Mouse (Mus musculus) lung, embryonic 14.5 days (tissue): ENCODE measurements around the gene Wdr45b. TPM values are rescaled to one million over a fixed set of nuclear protein-coding genes. Genes with fewer than 3 reads are reported as not detected.

Experiments used
- ATAC-seq: fragments of 200-750 bp; cut with Nextera tagmentation; 2 replicates; pipeline ENCODE4 v1.8.0; 2017; ENCODE audit warnings: mild to moderate bottlenecking, moderate TSS enrichment, moderate library complexity; ENCODE audit not compliant: insufficient read depth
- DNase-seq: peaks from one replicate; pipeline ENCODE4 v3.0.0-alpha.2; 2015
- H3K27ac ChIP-seq: fragments of 300-500 bp; sonication (generic); 2 replicates; pipeline ENCODE4 v1.5.1; 2014; ENCODE audit warnings: low read depth, mild to moderate bottlenecking, moderate library complexity
- H3K27me3 ChIP-seq: fragments of 300-500 bp; sonication (generic); 2 replicates; pipeline ENCODE4 v1.6.1; 2014; ENCODE audit warnings: low read length, control low read depth; ENCODE audit not compliant: insufficient read depth
- H3K36me3 ChIP-seq: fragments of 300-500 bp; sonication (generic); 2 replicates; pipeline ENCODE4 v1.6.1; 2014; ENCODE audit warnings: control low read depth; ENCODE audit not compliant: insufficient read depth
- H3K4me1 ChIP-seq: fragments of 300-500 bp; sonication (generic); 2 replicates; pipeline ENCODE4 v1.6.1; 2014; ENCODE audit warnings: antibody characterized with exemption, control low read depth; ENCODE audit not compliant: insufficient read depth
- H3K4me2 ChIP-seq: fragments of 300-500 bp; sonication (generic); 2 replicates; pipeline ENCODE4 v1.6.1; 2014; ENCODE audit warnings: mild to moderate bottlenecking
- H3K4me3 ChIP-seq: fragments of 300-500 bp; sonication (generic); 2 replicates; pipeline ENCODE4 v1.5.1; 2014; ENCODE audit warnings: low read depth, low read length
- H3K9ac ChIP-seq: fragments of 300-500 bp; sonication (generic); 2 replicates; pipeline ENCODE4 v1.6.1; 2014
- H3K9me3 ChIP-seq: fragments of 300-500 bp; sonication (generic); 2 replicates; pipeline ENCODE4 v1.6.1; 2016; ENCODE audit warnings: low read depth, low read length, control low read depth
- CTCF ChIP-seq: IDR thresholded peaks from 2 replicates; pipeline ENCODE4 v1.5.1; 2016; ENCODE audit warnings: antibody characterized with exemption, low read depth
- WGBS: fragments of 180-500 bp; shearing (Covaris S2); extraction: QIAGEN DNeasy Blood & Tissue Kit; methylation state at CpG from one replicate; pipeline ENCODE4 v1.1.7; 2014; 5-methylcytosine and 5-hydroxymethylcytosine counted together
- microRNA-seq: library from miRNA; unstranded; fragments of <30 nt; microRNA quantifications from one replicate; pipeline ENCODE4, GENCODE M21; 2016; ENCODE audit warnings: borderline number of aligned reads
- polyA plus RNA-seq: library from polyadenylated mRNA; unstranded; fragments of >200 nt; fragmentation: Nextera tagmentation; extraction: Ambion mirVana; gene quantifications from 2 replicates; pipeline ENCODE4 v1.2.1, GENCODE M21; 2014

The Wdr45b gene
- polyA plus RNA-seq, 1 experiment from 2014 or later: 111 TPM

- no peak overlapping the region for H3K4me3 ChIP-seq
- H3K27ac ChIP-seq: no peak overlapping the region
- WGBS: 92% methylated on average over 5 of the region's 5 CpGs
- no peaks in the 10 kb centered on the region for H3K4me1 ChIP-seq
- H3K4me2 ChIP-seq: no peak overlapping the region
- peaks cover 78% of the 10 kb centered on the region for H3K36me3 ChIP-seq
- no peaks in the 10 kb centered on the region for H3K27me3 ChIP-seq
- H3K9me3 ChIP-seq: no peaks in the 10 kb centered on the region
- no peak for ATAC-seq
- no peak overlapping the region for H3K9ac ChIP-seq
- TF ChIP-seq CTCF: no peak
- DNase-seq: no peak
Observed at GRCm38 (mm10) chr11:121294771-121295170, 59.5 kb downstream of the Wdr45b start.

- no peak for ATAC-seq
- 93% methylated on average over 3 of the region's 3 CpGs for WGBS
- H3K27ac ChIP-seq: no peak overlapping the region
Observed at GRCm38 (mm10) chr11:121289859-121290258, 64.4 kb downstream of the Wdr45b start.

GRCm38 (mm10) chr11:121282911-121283310 lies 71.3 kb downstream of the Wdr45b start:
- 71% methylated on average over 6 of the region's 6 CpGs for WGBS

More at GRCm38 (mm10) chr11:121289859-121290258, 64.4 kb downstream of the Wdr45b start:
- no peaks in the 10 kb centered on the region for H3K4me1 ChIP-seq
- H3K36me3 ChIP-seq: peaks cover 78% of the 10 kb centered on the region
- no peaks in the 10 kb centered on the region for H3K27me3 ChIP-seq
- DNase-seq: peak; percentile 51
- H3K9me3 ChIP-seq: no peaks in the 10 kb centered on the region
- no peak overlapping the region for H3K4me3 ChIP-seq
- H3K9ac ChIP-seq: no peak overlapping the region
- TF ChIP-seq CTCF: no peak
- no peak overlapping the region for H3K4me2 ChIP-seq

GRCm38 (mm10) chr11:121278011-121278410 lies 76.2 kb downstream of the Wdr45b start:
- Histone ChIP-seq H3K9ac (no peak overlapping the region), H3K9me3 (no peaks in the 10 kb centered on the region), H3K4me2 (no peak overlapping the region), H3K4me3 (no peak overlapping the region), H3K4me1 (no peaks in the 10 kb centered on the region), H3K27me3 (no peaks in the 10 kb centered on the region), H3K36me3 (peaks cover 13% of the 10 kb centered on the region), H3K27ac (no peak overlapping the region)
- ATAC-seq (no peak), DNase-seq (no peak)
- TF ChIP-seq CTCF: no peak
- WGBS: 83% methylated on average over 3 of the region's 3 CpGs

More at GRCm38 (mm10) chr11:121282911-121283310, 71.3 kb downstream of the Wdr45b start:
- Histone ChIP-seq H3K4me1 (no peaks in the 10 kb centered on the region), H3K27me3 (no peaks in the 10 kb centered on the region), H3K27ac (0 out of 2 replicates have a peak overlapping the region, but pooled peaks have one; percentile 4), H3K9me3 (no peaks in the 10 kb centered on the region), H3K4me3 (no peak overlapping the region), H3K36me3 (peaks cover 42% of the 10 kb centered on the region), H3K4me2 (no peak overlapping the region), H3K9ac (no peak overlapping the region)
- no peak for TF ChIP-seq CTCF
- DNase-seq (no peak), ATAC-seq (no peak)

GRCm38 (mm10) chr11:121277516-121277915 lies 76.7 kb downstream of the Wdr45b start:
- H3K27ac ChIP-seq: no peak overlapping the region
- H3K36me3 ChIP-seq: peaks cover 16% of the 10 kb centered on the region
- TF ChIP-seq CTCF: no peak
- 86% methylated on average over 8 of the region's 8 CpGs for WGBS
- H3K4me3 ChIP-seq: no peak overlapping the region
- no peak for ATAC-seq
- H3K4me2 ChIP-seq: no peak overlapping the region
- no peaks in the 10 kb centered on the region for H3K27me3 ChIP-seq
- no peak overlapping the region for H3K9ac ChIP-seq
- no peaks in the 10 kb centered on the region for H3K4me1 ChIP-seq
- no peak for DNase-seq
- no peaks in the 10 kb centered on the region for H3K9me3 ChIP-seq

Small RNAs within 50 kb of the gene (microRNA-seq; reads per million reads assigned to microRNA genes)
- gene Mir7236: not detected

Other genes starting within 250 kb of the Wdr45b start
- gene Tex19.2, start 235.8 kb downstream of the Wdr45b start, polyA plus RNA-seq: not detected in 2 replicates
- 0.11 TPM in 1 of 2 replicates, not detected in the other for gene Tex19.1, start 208.3 kb downstream of the Wdr45b start, polyA plus RNA-seq
- not detected in 2 replicates for gene Uts2r, start 194.2 kb downstream of the Wdr45b start, polyA plus RNA-seq
- gene Hexdc, start 150.0 kb downstream of the Wdr45b start, polyA plus RNA-seq: 7.4 and 9.4 TPM in 2 replicates
- gene Ogfod3, start 149.7 kb downstream of the Wdr45b start, polyA plus RNA-seq: 25.1 and 26.2 TPM in 2 replicates
- 29.1 and 35.7 TPM in 2 replicates for gene Cybc1, start 125.1 kb downstream of the Wdr45b start, polyA plus RNA-seq
- gene Narf, start 117.2 kb downstream of the Wdr45b start, polyA plus RNA-seq: 39.6 and 44.7 TPM in 2 replicates
- gene Foxk2, start 94.5 kb downstream of the Wdr45b start, polyA plus RNA-seq: 11.3 and 11.6 TPM in 2 replicates
- 3.0 and 4.7 TPM in 2 replicates for gene Rab40b, start 33.8 kb upstream of the Wdr45b start, polyA plus RNA-seq
- gene Fn3krp, start 67.0 kb upstream of the Wdr45b start, polyA plus RNA-seq: 5.6 TPM in 2 replicates
- gene Fn3k, start 80.5 kb upstream of the Wdr45b start, polyA plus RNA-seq: 0.23 and 0.33 TPM in 2 replicates
- gene Tbcd, start 97.5 kb upstream of the Wdr45b start, polyA plus RNA-seq: 36.8 and 41.3 TPM in 2 replicates
- gene Zfp750, start 164.9 kb upstream of the Wdr45b start, polyA plus RNA-seq: 0.09 and 0.34 TPM in 2 replicates